Mouse (Mus musculus) adrenal gland, adult 2 months (tissue): ENCODE measurements around the gene Rai14. TPM values are rescaled to one million over a fixed set of nuclear protein-coding genes. Genes with fewer than 3 reads are reported as not detected.

Experiments used
- DNase-seq: peaks from one replicate; pipeline ENCODE4 v3.0.0; 2021
- polyA plus RNA-seq: library from polyadenylated mRNA; depleted of rRNA; stranded (reverse); fragments of >200 nt; gene quantifications from 2 replicates; pipeline ENCODE4 v1.2.3, GENCODE M21; 2012; rRNA removed
- total RNA-seq, 2 experiments: library from RNA; stranded (reverse); gene quantifications; 2 replicates each; pipeline ENCODE4 v1.2.3; 2021

Gene Rai14
- total and polyA plus RNA-seq, 3 experiments, result 2.0 to 28.9 (median 23.2) TPM

GRCm38 (mm10) chr15:10531352-10531751, 183.1 kb downstream of the Rai14 start:
- DNase-seq, result no peak

DNA sequence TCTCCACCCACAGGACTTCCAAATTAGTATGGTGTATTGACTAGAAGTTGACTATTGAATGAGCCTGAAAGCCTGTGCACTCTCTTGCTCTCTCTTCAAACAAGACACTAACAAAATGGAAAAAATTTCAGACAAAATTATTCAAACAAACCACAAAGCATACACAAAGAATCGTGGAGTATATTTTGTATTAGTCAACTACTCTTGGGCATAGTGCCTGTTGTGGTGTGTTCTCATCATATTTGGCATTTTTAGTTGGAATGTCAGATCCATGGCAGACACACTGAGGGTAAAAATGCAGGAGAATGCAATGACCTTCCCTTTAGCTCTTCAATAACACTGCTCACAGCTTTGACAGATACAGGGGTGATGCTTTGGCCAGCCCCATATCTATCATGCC, 188.5 kb downstream of the Rai14 start:
- no peak for DNase-seq

Other genes starting within 250 kb of the Rai14 start
- 10 to 100 TPM; 32.8 to 36.4 TPM for gene Dnajc21, start 244.1 kb downstream of the Rai14 start, total RNA-seq
- gene Dnajc21, start 244.1 kb downstream of the Rai14 start, polyA plus RNA-seq, result 0.88 and 1.5 TPM in 2 replicates
- gene Brix1, start 228.7 kb downstream of the Rai14 start, total RNA-seq, result 10 to 100 TPM; 42.6 to 53.2 TPM
- 0.28 and 0.46 TPM in 2 replicates for gene Brix1, start 228.7 kb downstream of the Rai14 start, polyA plus RNA-seq
- gene Rad1, start 228.6 kb downstream of the Rai14 start, total RNA-seq, result 10 to 100 TPM; 12.5 to 15.1 TPM
- 4.1 and 5.2 TPM in 2 replicates for gene Rad1, start 228.6 kb downstream of the Rai14 start, polyA plus RNA-seq
- gene Ttc23l, start 156.0 kb downstream of the Rai14 start, total RNA-seq, result not detected
- not detected in 2 replicates for gene Ttc23l, start 156.0 kb downstream of the Rai14 start, polyA plus RNA-seq
- 1 to 10 TPM in 1 of 2 experiments, under 1 TPM in 1; 0.63 to 1.3 TPM for gene C1qtnf3, start 237.7 kb upstream of the Rai14 start, total RNA-seq
- gene C1qtnf3, start 237.7 kb upstream of the Rai14 start, polyA plus RNA-seq, result 0.19 and 0.54 TPM in 2 replicates